Mouse (Mus musculus) liver, adult 2 months (tissue): ENCODE results near the gene Rai14.

Experiments used
- CTCF ChIP-seq: fragments of 200-500 bp; IDR thresholded peaks from 2 replicates; pipeline ENCODE4 v1.5.1; 2011; ENCODE audit warnings: low read depth, low read length, control low read depth
- POLR2A ChIP-seq: fragments of 200-500 bp; IDR thresholded peaks from 2 replicates; pipeline ENCODE4 v1.6.1; 2011; ENCODE audit warnings: low read length, control low read depth; ENCODE audit not compliant: insufficient read depth; ENCODE audit errors: extremely low read depth

GRCm38 (mm10) chr15:10689304-10689703 is 25.1 kb downstream of the Rai14 start:
- TF ChIP-seq POLR2A (no peak), CTCF (no peak)
